Comparison of ENCODE assay signal across 14 mouse cellular contexts in genomic region chr17:84072426-84073030, GRCm38 (mm10).
A peak's percentile ranks its signal among the peaks of the same experiment; 100 is the strongest.
DNase-seq lines count a peak whose midpoint lies in the region; ATAC-seq and TF ChIP-seq lines count a peak whose summit lies in the region.
"Had no signal": no experiment of that assay in that cellular context is flagged by ENCODE, and none has a peak within 500 bp of the region (broad histone marks: within the 10 kb centered on the region; RNA-seq: fewer than 3 reads in every experiment).

No protein-coding gene starts in this region.

- TF ChIP-seq EP300 in heart, postnatal 0 days (IDR thresholded peaks at IDR 0.05; ENCODE audit: low read depth) = no peak

- no peak for ATAC-seq in heart, postnatal 0 days (ENCODE audit: insufficient read depth, low read depth)
- ATAC-seq in lung, embryonic 14.5 days (ENCODE audit: insufficient read depth) = peak; percentile 26; the same call in 1 of the 2 replicates
- no peak for ATAC-seq in embryonic facial prominence, embryonic 15.5 days (ENCODE audit: insufficient number of reproducible peaks, low FRiP score, low TSS enrichment, low read depth)
- ATAC-seq: hindbrain, embryonic 16.5 days; liver, postnatal 0 days had no signal

- no peak overlapping the region for H3K9ac ChIP-seq in heart, postnatal 0 days (replicated peaks; ENCODE audit: low read depth, low read length)
- H3K9ac ChIP-seq in lung, embryonic 14.5 days = no peak overlapping the region
- H3K9ac ChIP-seq in embryonic facial prominence, embryonic 15.5 days = no peak overlapping the region
- H3K9ac ChIP-seq: liver, postnatal 0 days had no signal

- H3K79me2 ChIP-seq in macrophage (ENCODE audit: inconsistent target) = no peaks in the 10 kb centered on the region

- no peak overlapping the region for H3K4me2 ChIP-seq in heart, postnatal 0 days (ENCODE audit: low read depth, low read length)
- H3K4me2 ChIP-seq in lung, embryonic 14.5 days = no peak overlapping the region
- H3K4me2 ChIP-seq in embryonic facial prominence, embryonic 15.5 days (replicated peaks) = no peak overlapping the region

- peak overlapping the region; percentile 38; the same call in 1 of the 2 replicates for H3K27ac ChIP-seq in heart, postnatal 0 days (ENCODE audit: low read depth)
- no peak overlapping the region for H3K27ac ChIP-seq in heart, embryonic 10.5 days
- peak overlapping the region; percentile 63; the same call in 1 of the 2 replicates for H3K27ac ChIP-seq in lung, embryonic 14.5 days (ENCODE audit: low read depth)
- H3K27ac ChIP-seq in embryonic facial prominence, embryonic 15.5 days (replicated peaks) = peak overlapping the region; percentile 51; the same call in 1 of the 2 replicates
- peak overlapping the region; percentile 85 for H3K27ac ChIP-seq in macrophage

- no peak for TF ChIP-seq POLR2A in lung, adult 2 months (IDR thresholded peaks at IDR 0.05; ENCODE audit: borderline replicate concordance, extremely low read depth, low read depth, low read length)

- H3K4me1 ChIP-seq in heart, postnatal 0 days (ENCODE audit: control insufficient read depth, insufficient read depth) = peaks cover 13% of the 10 kb centered on the region
- H3K4me1 ChIP-seq in heart, embryonic 10.5 days = peaks cover 12% of the 10 kb centered on the region
- peaks cover 5% of the 10 kb centered on the region; the same call in 1 of the 2 replicates for H3K4me1 ChIP-seq in lung, embryonic 14.5 days (ENCODE audit: insufficient read depth)
- peaks cover 23% of the 10 kb centered on the region for H3K4me1 ChIP-seq in lung, adult 2 months (ENCODE audit: control insufficient read depth, insufficient read depth, low read length)
- peaks cover 33% of the 10 kb centered on the region for H3K4me1 ChIP-seq in embryonic facial prominence, embryonic 15.5 days

- H3K27me3 ChIP-seq in heart, postnatal 0 days (ENCODE audit: control insufficient read depth, insufficient read depth, low read length) = no peaks in the 10 kb centered on the region
- peaks cover 11% of the 10 kb centered on the region for H3K27me3 ChIP-seq in heart, embryonic 10.5 days (ENCODE audit: insufficient read depth, poor library complexity, severe bottlenecking)
- H3K27me3 ChIP-seq in lung, embryonic 14.5 days (ENCODE audit: insufficient read depth, low read length) = no peaks in the 10 kb centered on the region
- no peaks in the 10 kb centered on the region for H3K27me3 ChIP-seq in embryonic facial prominence, embryonic 15.5 days

- no peaks in the 10 kb centered on the region for H3K9me3 ChIP-seq in heart, postnatal 0 days (replicated peaks; ENCODE audit: control insufficient read depth, low read length)
- H3K9me3 ChIP-seq in heart, embryonic 10.5 days = no peaks in the 10 kb centered on the region
- H3K9me3 ChIP-seq in lung, embryonic 14.5 days (ENCODE audit: low read depth, low read length) = no peaks in the 10 kb centered on the region
- no peaks in the 10 kb centered on the region for H3K9me3 ChIP-seq in embryonic facial prominence, embryonic 15.5 days (replicated peaks)

- DNase-seq in heart, postnatal 0 days (ENCODE audit: low spot score) = no peak
- no peak for DNase-seq in heart, embryonic 10.5 days (ENCODE audit: low spot score)
- DNase-seq in lung, embryonic 14.5 days = peak; percentile 71
- DNase-seq in lung, adult 2 months = no peak
- no peak for DNase-seq in cerebellum, adult 11 months
- DNase-seq: adrenal gland, postnatal 25 days; cerebellum, postnatal 14 days; gastrocnemius, postnatal 14 days; liver, postnatal 0 days; right cerebral cortex, adult 18-20 months had no signal

- WGBS in heart, postnatal 0 days = 47% methylated on average over 4 of the region's 4 CpGs
- WGBS in heart, embryonic 10.5 days = 56% methylated on average over 4 of the region's 4 CpGs
- WGBS in lung, embryonic 14.5 days = 46% methylated on average over 4 of the region's 4 CpGs
- WGBS in lung, adult 2 months = 43% methylated on average over 4 of the region's 4 CpGs
- WGBS in embryonic facial prominence, embryonic 15.5 days = 54% methylated on average over 4 of the region's 4 CpGs
- WGBS in macrophage (ENCODE audit: missing documents) = 87% methylated on average over 4 of the region's 4 CpGs

- H3K36me3 ChIP-seq in heart, postnatal 0 days (replicated peaks; ENCODE audit: control insufficient read depth, insufficient read depth, low read length) = no peaks in the 10 kb centered on the region
- H3K36me3 ChIP-seq in heart, embryonic 10.5 days = no peaks in the 10 kb centered on the region
- no peaks in the 10 kb centered on the region for H3K36me3 ChIP-seq in lung, embryonic 14.5 days (ENCODE audit: insufficient read depth)
- H3K36me3 ChIP-seq in embryonic facial prominence, embryonic 15.5 days = no peaks in the 10 kb centered on the region
- no peaks in the 10 kb centered on the region; the same call in 1 of the 2 replicates for H3K36me3 ChIP-seq in macrophage (ENCODE audit: inconsistent target)

- TF ChIP-seq CTCF in heart, postnatal 0 days (IDR thresholded peaks at IDR 0.05; ENCODE audit: low read depth) = no peak
- TF ChIP-seq CTCF in lung, embryonic 14.5 days (IDR thresholded peaks at IDR 0.05; ENCODE audit: low read depth) = no peak
- no peak for TF ChIP-seq CTCF in lung, adult 2 months (IDR thresholded peaks at IDR 0.05; ENCODE audit: insufficient read depth, low read length)

- no peak overlapping the region for H3K4me3 ChIP-seq in heart, postnatal 0 days (ENCODE audit: low read depth, low read length)
- H3K4me3 ChIP-seq in heart, embryonic 10.5 days = no peak overlapping the region
- H3K4me3 ChIP-seq in lung, embryonic 14.5 days (ENCODE audit: low read depth, low read length) = no peak overlapping the region
- no peak overlapping the region for H3K4me3 ChIP-seq in lung, adult 2 months (replicated peaks; ENCODE audit: extremely low read depth, low read depth, low read length)
- no peak overlapping the region for H3K4me3 ChIP-seq in embryonic facial prominence, embryonic 15.5 days (replicated peaks)
- no peak overlapping the region for H3K4me3 ChIP-seq in macrophage (ENCODE audit: inconsistent target)
- H3K4me3 ChIP-seq: myocyte had no signal
